Mouse (Mus musculus): Measurements from ENCODE around the gene Pdgfb. TPM values are rescaled to one million over a fixed set of nuclear protein-coding genes. Genes with fewer than 3 reads are reported as not detected.

Pdgfb gene
- total and polyA plus RNA-seq, 3 experiments = not detected

GRCm38 (mm10) chr15:80061071-80061550 lies 46.3 kb upstream of the Pdgfb start:
- dilution Hi-C loops (cut with MboI; ENCODE audit: extremely low pct_ligation_motif_present, extremely low pct_unique_long_range_greater_than_20kb, low sequenced_read_pairs) = no loop called here
- H3K4me3 ChIP-seq (replicated peaks in 1 of 3; ENCODE audit: low read depth in 2 of 3, low read length in 2 of 3, poor library complexity in 1 of 3) = no peak overlapping the region
- H3K9ac ChIP-seq (ENCODE audit: insufficient read depth, low read depth) = peak overlapping the region; percentile 12; the same call in 1 of the 2 replicates
- peak; percentile 98 for DNase-seq (ENCODE audit: extremely low read depth)
- no peaks in the 10 kb centered on the region for H3K36me3 ChIP-seq (replicated peaks in 1 of 2; ENCODE audit: control insufficient read depth in 1 of 2, insufficient read depth in 1 of 2, low read length in 1 of 2)
- in situ Hi-C loops (cut with MboI; ENCODE audit: low pct_ligation_motif_present, low pct_unique_long_range_greater_than_20kb, low sequenced_read_pairs) = loop anchor here (5.0 kb wide), 1 partner anchor 39 kb away; no protein-coding TSS in a partner anchor
- peak overlapping the region; percentile 89 for H3K27ac ChIP-seq (ENCODE audit: insufficient read depth, low read depth)
- H3K4me2 ChIP-seq (ENCODE audit: insufficient read depth, low read depth, poor library complexity, severe bottlenecking) = peak overlapping the region; percentile 83
- H3K27me3 ChIP-seq (replicated peaks) = no peaks in the 10 kb centered on the region
- no peak for TF ChIP-seq PAX5 (IDR thresholded peaks at IDR 0.05; ENCODE audit: low read length)
- peak; percentile 5; the same call in 1 of the 2 replicates for TF ChIP-seq ZNF384 (IDR thresholded peaks at IDR 0.05; ENCODE audit: low read depth, low read length)
- no peak; the same call in 1 of the 2 replicates for TF ChIP-seq UBTF (IDR thresholded peaks at IDR 0.05; ENCODE audit: low read depth, low read length)
- no peak for TF ChIP-seq E2F4 (IDR thresholded peaks at IDR 0.05; ENCODE audit: insufficient replicate concordance, low read depth, low read length)
- peak; percentile 84 for TF ChIP-seq CHD2 (IDR thresholded peaks at IDR 0.05; ENCODE audit: low read length)
- TF ChIP-seq MAZ (IDR thresholded peaks at IDR 0.05; ENCODE audit: low read depth, low read length) = peak; percentile 98
- peak; percentile 63 for TF ChIP-seq SIN3A (IDR thresholded peaks at IDR 0.05; ENCODE audit: low read length)
- peak; percentile 56; the same call in 1 of the 2 replicates for TF ChIP-seq KAT2A (IDR thresholded peaks at IDR 0.05; ENCODE audit: insufficient replicate concordance, low read length)
- TF ChIP-seq ZC3H11A (IDR thresholded peaks at IDR 0.05; ENCODE audit: low read depth, low read length) = no peak
- TF ChIP-seq GABPA (IDR thresholded peaks at IDR 0.05; ENCODE audit: insufficient replicate concordance, low read depth, low read length) = no peak
- no peak for TF ChIP-seq NELFE (IDR thresholded peaks at IDR 0.05; ENCODE audit: low read depth, low read length)
- peak; percentile 94 for TF ChIP-seq IRF4 (IDR thresholded peaks at IDR 0.05; ENCODE audit: low read depth, low read length)
- 0 out of 2 replicates have a peak, but pooled peaks have one; percentile 37 for TF ChIP-seq NRF1 (IDR thresholded peaks at IDR 0.05; ENCODE audit: low read depth, low read length)
- peak; percentile 74 for TF ChIP-seq ELF1 (IDR thresholded peaks at IDR 0.05; ENCODE audit: low read depth, low read length)
- peak; percentile 40; the same call in 1 of the 2 replicates for TF ChIP-seq ZMIZ1 (IDR thresholded peaks at IDR 0.05; ENCODE audit: low read depth, low read length)
- peak; percentile 96 for TF ChIP-seq MEF2A (IDR thresholded peaks at IDR 0.05; ENCODE audit: borderline replicate concordance, low read depth, low read length)
- TF ChIP-seq MXI1 (IDR thresholded peaks at IDR 0.05; ENCODE audit: low read depth, low read length) = peak; percentile 65; the same call in 1 of the 2 replicates
- TF ChIP-seq TCF12 (IDR thresholded peaks at IDR 0.05; ENCODE audit: low read depth, low read length) = peak; percentile 97
- TF ChIP-seq MAX (IDR thresholded peaks at IDR 0.05; ENCODE audit: low read length) = peak; percentile 58
- TF ChIP-seq USF1 (IDR thresholded peaks at IDR 0.05; ENCODE audit: low read depth, low read length) = peak; percentile 9; the same call in 1 of the 2 replicates
- TF ChIP-seq JUN (IDR thresholded peaks at IDR 0.05; ENCODE audit: insufficient read depth, low read depth, low read length) = peak; percentile 97
- TF ChIP-seq SMC3 (IDR thresholded peaks at IDR 0.05; ENCODE audit: low read depth, low read length) = no peak
- TF ChIP-seq ETS1 (conservative IDR thresholded peaks at IDR 0.05; ENCODE audit: low read depth, low read length) = peak; percentile 98
- peak; percentile 84 for TF ChIP-seq BHLHE40 (IDR thresholded peaks at IDR 0.05; ENCODE audit: low read depth, low read length)
- no peak for TF ChIP-seq CTCF (conservative IDR thresholded peaks at IDR 0.05 in 1 of 2, IDR thresholded peaks at IDR 0.05 in 1 of 2; ENCODE audit: low read depth in 2 of 2, low read length in 2 of 2)
- TF ChIP-seq MYC (IDR thresholded peaks at IDR 0.05; ENCODE audit: low read depth, low read length) = peak; percentile 61; the same call in 1 of the 2 replicates
- TF ChIP-seq RAD21 (IDR thresholded peaks at IDR 0.05; ENCODE audit: low read depth, low read length) = no peak; the same call in none of the 2 replicates
- no peak for TF ChIP-seq USF2 (conservative IDR thresholded peaks at IDR 0.05; ENCODE audit: low read depth, low read length)
- TF ChIP-seq ZKSCAN1 (IDR thresholded peaks at IDR 0.05; ENCODE audit: borderline replicate concordance, low read depth, low read length) = no peak
- TF ChIP-seq JUND (conservative IDR thresholded peaks at IDR 0.05; ENCODE audit: low read depth, low read length) = peak; percentile 95
- 0 out of 2 replicates have a peak, but pooled peaks have one; percentile 51 for TF ChIP-seq MAFK (IDR thresholded peaks at IDR 0.05; ENCODE audit: insufficient replicate concordance, low read length)
- peak; percentile 94 for TF ChIP-seq EP300 (IDR thresholded peaks at IDR 0.05; ENCODE audit: low read length)
- TF ChIP-seq RCOR1 (conservative IDR thresholded peaks at IDR 0.05; ENCODE audit: low read depth, low read length) = peak; percentile 58; the same call in 1 of the 2 replicates
- no peaks in the 10 kb centered on the region for H3K9me3 ChIP-seq (replicated peaks; ENCODE audit: low read length)
- no peaks in the 10 kb centered on the region for H3K79me2 ChIP-seq (replicated peaks; ENCODE audit: control insufficient read depth, extremely low read depth, insufficient read depth, poor library complexity, severe bottlenecking)
- peaks cover 37 to 69% of the 10 kb centered on the region in 2 experiments for H3K4me1 ChIP-seq (ENCODE audit: control insufficient read depth in 1 of 2, insufficient read depth in 2 of 2)
